In the genomic region with DNA sequence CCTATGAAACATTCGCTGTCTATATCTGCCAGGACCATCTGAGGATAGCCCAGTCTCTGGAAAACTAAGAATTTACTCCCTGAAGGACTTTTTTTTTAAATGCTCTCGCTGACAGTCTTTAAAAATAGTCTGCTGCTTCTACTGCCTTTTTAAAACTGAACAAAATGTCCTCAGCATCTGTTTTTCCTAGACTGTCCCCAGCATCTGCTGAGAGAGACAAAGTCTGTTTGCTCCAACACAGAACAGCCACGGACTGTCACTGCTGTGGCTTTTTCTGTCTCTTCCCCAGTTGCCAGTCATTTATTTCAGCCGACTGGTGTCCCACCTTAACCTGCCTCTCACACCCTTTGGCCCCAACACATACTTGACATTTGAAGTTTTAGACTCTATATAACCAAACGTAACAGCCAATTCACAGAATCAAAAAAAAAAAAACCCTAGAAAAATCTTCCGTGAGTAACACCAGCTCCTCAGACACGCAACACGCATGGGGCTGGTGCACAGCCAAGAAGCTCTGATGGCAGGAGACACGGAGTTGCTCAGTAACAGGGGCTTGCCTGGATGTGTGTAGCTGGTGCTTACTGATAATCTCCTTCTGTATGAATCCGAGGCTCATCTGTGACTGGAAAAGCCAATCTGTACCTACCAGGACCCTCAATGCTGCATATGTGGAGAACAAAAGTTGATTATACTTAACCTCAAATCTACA, we compare ENCODE assay signal across 17 mouse cellular contexts.
DNase-seq lines count a peak whose midpoint lies in the region; ATAC-seq and TF ChIP-seq lines count a peak whose summit lies in the region.
"Had no signal": no experiment of that assay in that cellular context is flagged by ENCODE, and none has a peak within 500 bp of the region (broad histone marks: within the 10 kb centered on the region; RNA-seq: fewer than 3 reads in every experiment).

No protein-coding gene starts in this region.

- no peaks in the 10 kb centered on the region for H3K27me3 ChIP-seq in hindbrain, embryonic 10.5 days (ENCODE audit: insufficient read depth, poor library complexity, severe bottlenecking)
- H3K27me3 ChIP-seq in neural tube, embryonic 15.5 days (replicated peaks), result no peaks in the 10 kb centered on the region
- H3K27me3 ChIP-seq in intestine, postnatal 0 days (replicated peaks; ENCODE audit: control insufficient read depth, insufficient read depth, low read length), result no peaks in the 10 kb centered on the region
- H3K27me3 ChIP-seq: hindbrain, embryonic 13.5 days; limb, embryonic 15.5 days; stomach, embryonic 15.5 days had no signal

- no peaks in the 10 kb centered on the region for H3K36me3 ChIP-seq in hindbrain, embryonic 10.5 days
- H3K36me3 ChIP-seq in neural tube, embryonic 15.5 days, result no peaks in the 10 kb centered on the region
- no peaks in the 10 kb centered on the region for H3K36me3 ChIP-seq in intestine, postnatal 0 days (ENCODE audit: control insufficient read depth, insufficient read depth)
- H3K36me3 ChIP-seq: hindbrain, embryonic 13.5 days; limb, embryonic 15.5 days; stomach, embryonic 15.5 days had no signal

- H3K9me3 ChIP-seq in hindbrain, embryonic 10.5 days, result no peaks in the 10 kb centered on the region
- no peaks in the 10 kb centered on the region for H3K9me3 ChIP-seq in neural tube, embryonic 15.5 days (replicated peaks)
- no peaks in the 10 kb centered on the region for H3K9me3 ChIP-seq in intestine, postnatal 0 days (ENCODE audit: control insufficient read depth)
- H3K9me3 ChIP-seq: hindbrain, embryonic 13.5 days; limb, embryonic 15.5 days; stomach, embryonic 15.5 days had no signal

- no peak for ATAC-seq in neural tube, embryonic 15.5 days (ENCODE audit: low FRiP score)
- no peak for ATAC-seq in intestine, postnatal 0 days
- ATAC-seq: intestine, embryonic 16.5 days; midbrain, embryonic 16.5 days had no signal

- 95% methylated on average over 10 of the region's 10 CpGs for WGBS in hindbrain, embryonic 10.5 days
- WGBS in neural tube, embryonic 15.5 days, result 95% methylated on average over 10 of the region's 10 CpGs
- WGBS in intestine, postnatal 0 days, result 87% methylated on average over 10 of the region's 10 CpGs

- DNase-seq in brain, adult 2 months (ENCODE audit: low read depth, low spot score), result peak; percentile 68
- peak; percentile 8 to 16 for DNase-seq in frontal cortex, postnatal 25 days (ENCODE audit: low spot score in 2 of 2)
- peak; percentile 15 to 25 for DNase-seq in layer of hippocampus, postnatal 25 days (ENCODE audit: extremely low spot score in 1 of 2, low spot score in 1 of 2)
- DNase-seq in right cerebral cortex, adult 18-20 months, result peak; percentile 41
- no peak for DNase-seq in hindbrain, embryonic 10.5 days (ENCODE audit: low spot score)
- no peak for DNase-seq in thymus, adult 18-20 months
- DNase-seq: adrenal gland, postnatal 14 days; gastrocnemius, postnatal 36 days; kidney, postnatal 14 days; lung, adult 18-20 months had no signal

- no peak overlapping the region for H3K9ac ChIP-seq in neural tube, embryonic 15.5 days (replicated peaks)
- H3K9ac ChIP-seq in intestine, postnatal 0 days (ENCODE audit: low read depth, low read length), result no peak overlapping the region
- H3K9ac ChIP-seq: hindbrain, embryonic 13.5 days; limb, embryonic 15.5 days; stomach, embryonic 15.5 days had no signal

- H3K4me2 ChIP-seq in neural tube, embryonic 15.5 days, result no peak overlapping the region
- H3K4me2 ChIP-seq in intestine, postnatal 0 days (replicated peaks; ENCODE audit: low read depth), result no peak overlapping the region
- H3K4me2 ChIP-seq: hindbrain, embryonic 13.5 days; limb, embryonic 15.5 days; stomach, embryonic 15.5 days had no signal

- no peak for TF ChIP-seq CTCF in intestine, postnatal 0 days (IDR thresholded peaks at IDR 0.05; ENCODE audit: low read depth)

- H3K27ac ChIP-seq in hindbrain, embryonic 10.5 days, result no peak overlapping the region
- H3K27ac ChIP-seq in neural tube, embryonic 15.5 days (replicated peaks), result no peak overlapping the region
- no peak overlapping the region for H3K27ac ChIP-seq in intestine, postnatal 0 days (ENCODE audit: low read depth, low read length)
- H3K27ac ChIP-seq: hindbrain, embryonic 13.5 days; limb, embryonic 15.5 days; stomach, embryonic 15.5 days had no signal

- no peaks in the 10 kb centered on the region for H3K4me1 ChIP-seq in hindbrain, embryonic 10.5 days (replicated peaks)
- H3K4me1 ChIP-seq in neural tube, embryonic 15.5 days, result no peaks in the 10 kb centered on the region
- H3K4me1 ChIP-seq in intestine, postnatal 0 days (replicated peaks; ENCODE audit: control insufficient read depth, insufficient read depth, low read length), result no peaks in the 10 kb centered on the region
- H3K4me1 ChIP-seq: hindbrain, embryonic 13.5 days; limb, embryonic 15.5 days; stomach, embryonic 15.5 days had no signal

- H3K4me3 ChIP-seq in hindbrain, embryonic 10.5 days, result no peak overlapping the region
- no peak overlapping the region for H3K4me3 ChIP-seq in neural tube, embryonic 15.5 days (replicated peaks)
- H3K4me3 ChIP-seq in intestine, postnatal 0 days (ENCODE audit: low read depth, low read length), result no peak overlapping the region
- H3K4me3 ChIP-seq: hindbrain, embryonic 13.5 days; limb, embryonic 15.5 days; stomach, embryonic 15.5 days had no signal

Comparison
In these comparisons a context has a peak if more than half of its experiments do, and no peak if none do; other contexts are left out.
1. DNase-seq: peak in brain, adult 2 months (single experiment), frontal cortex, postnatal 25 days (2 of 2), layer of hippocampus, postnatal 25 days (2 of 2) and right cerebral cortex, adult 18-20 months (single experiment); none in hindbrain, embryonic 10.5 days (single experiment) and thymus, adult 18-20 months (0 of 2).